Mouse (Mus musculus): Measurements from ENCODE around the gene Fam122a. TPM values are rescaled to one million over a fixed set of nuclear protein-coding genes. Genes with fewer than 3 reads are reported as not detected.

Gene Fam122a
- total RNA-seq, 2 experiments from 2014 or later = 21.8 to 23.5 TPM

GRCm38 (mm10) chr19:24450740-24451139 lies 26.4 kb downstream of the Fam122a start:
- Histone ChIP-seq H3K27ac (no peak overlapping the region), H3K4me3 (no peak overlapping the region)
- no peak for TF ChIP-seq CTCF (IDR thresholded peaks at IDR 0.05)
- no peak for DNase-seq
- intact Hi-C loops (cut with DNase I) = no loop called here

GRCm38 (mm10) chr19:24444322-24444721 lies 32.8 kb downstream of the Fam122a start:
- no peak overlapping the region for H3K4me3 ChIP-seq
- intact Hi-C loops (cut with DNase I) = no loop called here
- no peak for TF ChIP-seq CTCF (IDR thresholded peaks at IDR 0.05)
- DNase-seq = no peak
- no peak overlapping the region for H3K27ac ChIP-seq

- no peak for TF ChIP-seq CTCF (IDR thresholded peaks at IDR 0.05)
- H3K27ac ChIP-seq = no peak overlapping the region
- intact Hi-C loops (cut with DNase I) = no loop called here
Observed at GRCm38 (mm10) chr19:24439715-24440114, 37.4 kb downstream of the Fam122a start.

GRCm38 (mm10) chr19:24434291-24434690 lies 42.9 kb downstream of the Fam122a start:
- no peak for DNase-seq
- TF ChIP-seq CTCF (IDR thresholded peaks at IDR 0.05) = no peak
- Histone ChIP-seq H3K4me3 (no peak overlapping the region), H3K27ac (no peak overlapping the region)
- intact Hi-C loops (cut with DNase I) = no loop called here

More at GRCm38 (mm10) chr19:24439715-24440114, 37.4 kb downstream of the Fam122a start:
- H3K4me3 ChIP-seq = no peak overlapping the region
- DNase-seq = no peak

- intact Hi-C loops (cut with DNase I) = no loop called here
- Histone ChIP-seq H3K4me3 (no peak overlapping the region), H3K27ac (no peak overlapping the region)
- DNase-seq = no peak
- no peak for TF ChIP-seq CTCF (IDR thresholded peaks at IDR 0.05)
Observed at GRCm38 (mm10) chr19:24432447-24432846, 44.7 kb downstream of the Fam122a start.

GRCm38 (mm10) chr19:24431381-24431780 lies 45.8 kb downstream of the Fam122a start:
- H3K4me3 ChIP-seq = no peak overlapping the region
- no peak overlapping the region for H3K27ac ChIP-seq
- DNase-seq = no peak
- no peak for TF ChIP-seq CTCF (IDR thresholded peaks at IDR 0.05)
- intact Hi-C loops (cut with DNase I) = no loop called here

- Histone ChIP-seq H3K4me3 (no peak overlapping the region), H3K27ac (no peak overlapping the region)
- no peak for TF ChIP-seq CTCF (IDR thresholded peaks at IDR 0.05)
- intact Hi-C loops (cut with DNase I) = no loop called here
- DNase-seq = no peak
Observed at GRCm38 (mm10) chr19:24428011-24428410, 49.1 kb downstream of the Fam122a start.

- intact Hi-C loops (cut with DNase I) = no loop called here
- no peak for DNase-seq
- H3K27ac ChIP-seq = no peak overlapping the region
- no peak overlapping the region for H3K4me3 ChIP-seq
- no peak for TF ChIP-seq CTCF (IDR thresholded peaks at IDR 0.05)
Observed at GRCm38 (mm10) chr19:24427258-24427657, 49.9 kb downstream of the Fam122a start.

GRCm38 (mm10) chr19:24426759-24427181 lies 50.4 kb downstream of the Fam122a start:
- Histone ChIP-seq H3K4me3 (no peak overlapping the region), H3K27ac (no peak overlapping the region)
- no peak for TF ChIP-seq CTCF (IDR thresholded peaks at IDR 0.05)
- intact Hi-C loops (cut with DNase I) = no loop called here
- DNase-seq = no peak

Other genes with a start within 250 kb of the Fam122a start
- 10 to 100 TPM; 19.7 to 19.8 TPM for gene Fxn, start 196.8 kb downstream of the Fam122a start, total RNA-seq (2021)
- under 1 TPM; 0.23 to 0.53 TPM for gene Pip5k1b, start 78.5 kb upstream of the Fam122a start, total RNA-seq (2021)
- gene Tmem252, start 196.7 kb upstream of the Fam122a start, total RNA-seq (2021) = under 1 TPM; 0.08 TPM